Mouse (Mus musculus): ENCODE results near the gene Wdr20rt. TPM values are rescaled to one million over a fixed set of nuclear protein-coding genes. Genes with fewer than 3 reads are reported as not detected.

Gene Wdr20rt
- polyA plus RNA-seq, 1 experiment from 2014 or later, result not detected

Other genes starting within 250 kb of the Wdr20rt start
- gene Prpf39, start 189.2 kb upstream of the Wdr20rt start, polyA plus RNA-seq (2015; fragmentation: Nextera tagmentation; extraction: Ambion mirVana), result 52.9 and 56.3 TPM in 2 replicates
- 386 and 395 TPM in 2 replicates for gene Fkbp3, start 151.5 kb upstream of the Wdr20rt start, polyA plus RNA-seq (2015; fragmentation: Nextera tagmentation; extraction: Ambion mirVana)
- 4.7 and 6.9 TPM in 2 replicates for gene Fancm, start 149.9 kb upstream of the Wdr20rt start, polyA plus RNA-seq (2015; fragmentation: Nextera tagmentation; extraction: Ambion mirVana)
- gene Mis18bp1, start 52.9 kb upstream of the Wdr20rt start, polyA plus RNA-seq (2015; fragmentation: Nextera tagmentation; extraction: Ambion mirVana), result 5.5 and 8.8 TPM in 2 replicates